8 mouse cellular contexts compared by ENCODE assay signal in genomic region chr14:61683356-61683740, GRCm38 (mm10).
DNase-seq lines count a peak whose midpoint lies in the region; ATAC-seq and TF ChIP-seq lines count a peak whose summit lies in the region.

No protein-coding gene starts in this region.

- peaks cover 0 to 7% of the 10 kb centered on the region in 2 experiments; a peak in 2 of 4 replicates for H3K36me3 ChIP-seq in MEL (ENCODE audit: control insufficient read depth in 1 of 2, insufficient read depth in 2 of 2, low read length in 2 of 2)
- H3K36me3 ChIP-seq in heart, embryonic 11.5 days (ENCODE audit: control insufficient read depth, insufficient read depth, low read length) = no peaks in the 10 kb centered on the region
- H3K36me3 ChIP-seq in limb, embryonic 14.5 days (ENCODE audit: control insufficient read depth, insufficient read depth, low read length) = no peaks in the 10 kb centered on the region
- no peaks in the 10 kb centered on the region for H3K36me3 ChIP-seq in small intestine, adult 2 months (ENCODE audit: control insufficient read depth, insufficient read depth, low read length)

- no peak for TF ChIP-seq RAD21 in MEL (IDR thresholded peaks at IDR 0.05; ENCODE audit: low read depth, low read length)

- H3K9ac ChIP-seq in MEL (ENCODE audit: control insufficient read depth, low read depth, low read length, poor library complexity, severe bottlenecking) = peak overlapping the region; percentile 98
- peak overlapping the region; percentile 90 for H3K9ac ChIP-seq in heart, embryonic 11.5 days (ENCODE audit: low read depth, low read length)
- H3K9ac ChIP-seq in limb, embryonic 14.5 days (ENCODE audit: low read depth, low read length, severe bottlenecking) = peak overlapping the region; percentile 88

- peak overlapping the region; percentile 84 for H3K4me2 ChIP-seq in heart, embryonic 11.5 days
- H3K4me2 ChIP-seq in limb, embryonic 14.5 days (replicated peaks; ENCODE audit: low read depth, low read length, severe bottlenecking) = peak overlapping the region; percentile 94

- ATAC-seq in heart, embryonic 11.5 days (replicated peaks; ENCODE audit: insufficient number of reproducible peaks, low FRiP score, low TSS enrichment) = no peak
- ATAC-seq in limb, embryonic 14.5 days (ENCODE audit: low FRiP score, low read depth) = no peak
- ATAC-seq in megakaryocyte-erythroid progenitor cell, adult 5-6 weeks (replicated peaks; ENCODE audit: low FRiP score, low TSS enrichment, poor library complexity, severe bottlenecking) = no peak

- peak; percentile 53 to 64 for DNase-seq in heart, adult 18-20 months
- DNase-seq in heart, postnatal 25 days (ENCODE audit: low spot score) = no peak
- no peak for DNase-seq in MEL (ENCODE audit: low read depth, low spot score)
- DNase-seq in limb, embryonic 14.5 days (ENCODE audit: low spot score) = no peak
- no peak for DNase-seq in frontal cortex, postnatal 14 days (ENCODE audit: low spot score in 2 of 2)

- no peaks in the 10 kb centered on the region for H3K9me3 ChIP-seq in MEL (replicated peaks; ENCODE audit: insufficient read depth, low read length)
- H3K9me3 ChIP-seq in heart, embryonic 11.5 days (replicated peaks; ENCODE audit: control insufficient read depth, low read length) = no peaks in the 10 kb centered on the region
- no peaks in the 10 kb centered on the region for H3K9me3 ChIP-seq in limb, embryonic 14.5 days (ENCODE audit: control insufficient read depth, low read length)

- TF ChIP-seq POLR2A in MEL (IDR thresholded peaks at IDR 0.05; ENCODE audit: control insufficient read depth in 1 of 2, insufficient read depth in 1 of 2, low read depth in 1 of 2, low read length in 2 of 2, poor library complexity in 1 of 2) = no peak
- no peak for TF ChIP-seq POLR2A in limb, embryonic 14.5 days (IDR thresholded peaks at IDR 0.05; ENCODE audit: borderline replicate concordance, extremely low read depth, insufficient read depth, insufficient read length)
- no peak for TF ChIP-seq POLR2A in small intestine, adult 2 months (IDR thresholded peaks at IDR 0.05; ENCODE audit: low read depth, low read length)

- H3K79me2 ChIP-seq in MEL (ENCODE audit: control insufficient read depth, insufficient read depth, low read length, poor library complexity) = peaks cover 32% of the 10 kb centered on the region

- intact Hi-C loops in heart, postnatal 25 days (cut with DNase I) = loop anchor here (10.0 kb wide), 1 partner anchor 491 kb away; no protein-coding TSS in a partner anchor

- 5% methylated on average over 9 of the region's 9 CpGs for WGBS in heart, embryonic 11.5 days (ENCODE audit: insufficient replicate concordance)
- WGBS in limb, embryonic 14.5 days = 10% methylated on average over 9 of the region's 9 CpGs
- WGBS in small intestine, adult 2 months = 7% methylated on average over 9 of the region's 9 CpGs

- no peaks in the 10 kb centered on the region for H3K27me3 ChIP-seq in MEL (ENCODE audit: control insufficient read depth in 1 of 2, insufficient read depth in 2 of 2, low read length in 2 of 2)
- peaks cover 19% of the 10 kb centered on the region for H3K27me3 ChIP-seq in heart, embryonic 11.5 days (ENCODE audit: control insufficient read depth, insufficient read depth, low read length)
- H3K27me3 ChIP-seq in limb, embryonic 14.5 days (ENCODE audit: control insufficient read depth, insufficient read depth, low read length) = 0 out of 2 replicates have a peak, but pooled peaks cover 11% of the 10 kb centered on the region
- peaks cover 22% of the 10 kb centered on the region for H3K27me3 ChIP-seq in small intestine, adult 2 months (ENCODE audit: control insufficient read depth, insufficient read depth, low read length)

- peaks cover 0 to 11% of the 10 kb centered on the region in 2 experiments; a peak in 1 of 4 replicates for H3K4me1 ChIP-seq in MEL (ENCODE audit: control insufficient read depth in 1 of 2, insufficient read depth in 2 of 2, low read length in 2 of 2)
- H3K4me1 ChIP-seq in heart, embryonic 11.5 days (ENCODE audit: control insufficient read depth, insufficient read depth, low read length) = peaks cover 14% of the 10 kb centered on the region
- H3K4me1 ChIP-seq in limb, embryonic 14.5 days (ENCODE audit: control insufficient read depth, insufficient read depth, low read length) = peaks cover 25% of the 10 kb centered on the region
- H3K4me1 ChIP-seq in small intestine, adult 2 months (ENCODE audit: control insufficient read depth, insufficient read depth, insufficient read length, low read length) = peaks cover 18% of the 10 kb centered on the region

- H3K4me3 ChIP-seq in MEL (ENCODE audit: control insufficient read depth in 1 of 2, insufficient read depth in 1 of 2, low read depth in 2 of 2, low read length in 2 of 2) = peak overlapping the region; percentile 59 to 78
- H3K4me3 ChIP-seq in heart, embryonic 11.5 days (ENCODE audit: low read depth, low read length) = peak overlapping the region; percentile 74
- H3K4me3 ChIP-seq in limb, embryonic 14.5 days (replicated peaks; ENCODE audit: low read length) = peak overlapping the region; percentile 83
- H3K4me3 ChIP-seq in small intestine, adult 2 months (ENCODE audit: low read depth, low read length) = peak overlapping the region; percentile 65

- H3K27ac ChIP-seq in MEL (ENCODE audit: control insufficient read depth, low read depth, low read length) = peak overlapping the region; percentile 95
- H3K27ac ChIP-seq in heart, embryonic 11.5 days (ENCODE audit: low read depth, low read length) = no peak overlapping the region
- H3K27ac ChIP-seq in limb, embryonic 14.5 days (replicated peaks; ENCODE audit: low read depth, low read length) = peak overlapping the region; percentile 95
- H3K27ac ChIP-seq in small intestine, adult 2 months (ENCODE audit: insufficient read depth, low read depth, low read length) = peak overlapping the region; percentile 97

- no peak for TF ChIP-seq CTCF in MEL (IDR thresholded peaks at IDR 0.05 in 2 of 3, conservative IDR thresholded peaks at IDR 0.05 in 1 of 3; ENCODE audit: control insufficient read depth in 1 of 3, insufficient read depth in 1 of 3, low read depth in 2 of 3, low read length in 3 of 3, poor library complexity in 1 of 3, severe bottlenecking in 1 of 3)
- no peak for TF ChIP-seq CTCF in small intestine, adult 2 months (IDR thresholded peaks at IDR 0.05; ENCODE audit: extremely low read depth, insufficient read length, insufficient replicate concordance, low read depth, low read length)

- no peak for TF ChIP-seq EP300 in MEL (IDR thresholded peaks at IDR 0.05; ENCODE audit: low read depth in 1 of 2, low read length in 2 of 2)

TF ChIP-seq in MEL, 35 proteins besides CTCF, POLR2A, EP300 and RAD21:
- TF ChIP-seq ZMIZ1 (IDR thresholded peaks at IDR 0.05; ENCODE audit: low read depth, low read length) = no peak
- peak; percentile 14 for TF ChIP-seq SIN3A (IDR thresholded peaks at IDR 0.05; ENCODE audit: low read length)

Comparison
In these comparisons a context has a peak if more than half of its experiments do, and no peak if none do; other contexts are left out.
1. DNase-seq: peak in heart, adult 18-20 months (2 of 2); none in heart, postnatal 25 days (single experiment), MEL (single experiment), limb, embryonic 14.5 days (single experiment) and frontal cortex, postnatal 14 days (0 of 2).
2. Peak in every context shown above with its lines, with median percentiles within 50 percentile points of each other: H3K4me3 ChIP-seq and H3K9ac ChIP-seq.